Mouse (Mus musculus): ENCODE measurements around the gene Dnase2a.

- TF ChIP-seq CTCF (IDR thresholded peaks at IDR 0.05; ENCODE audit: low read depth), result peak; percentile 97
- TF ChIP-seq EP300 (IDR thresholded peaks at IDR 0.05; ENCODE audit: low read depth), result peak; percentile 48; the same call in 1 of the 2 replicates
These were observed 5.3 kb upstream of the Dnase2a start for GRCm38 (mm10) chr8:84902920-84903661.
